Mouse (Mus musculus) limb, embryonic 10.5 days (tissue): ENCODE measurements at regions not wholly inside any gene's neighbourhood (a gene's known extent, or its start where the extent isn't known, plus 50 kb on each side); places are given as distances from the start of the nearest gene placed in this dataset.

Source experiments
- DNase-seq: peaks from one replicate; pipeline ENCODE4 v3.0.0-alpha.2; 2017; ENCODE audit warnings: low spot score
- H3K27ac ChIP-seq: fragments of 300-500 bp; sonication (generic); 2 replicates; pipeline ENCODE4 v1.5.1; 2016; ENCODE audit warnings: mild to moderate bottlenecking
- H3K27me3 ChIP-seq: fragments of 300-500 bp; sonication (generic); 2 replicates; pipeline ENCODE4 v1.6.1; 2016; ENCODE audit warnings: low read depth, mild to moderate bottlenecking; ENCODE audit not compliant: poor library complexity, severe bottlenecking
- H3K36me3 ChIP-seq: fragments of 300-500 bp; sonication (generic); 2 replicates; pipeline ENCODE4 v1.6.1; 2016; ENCODE audit warnings: mild to moderate bottlenecking, moderate library complexity
- H3K4me1 ChIP-seq: fragments of 300-500 bp; sonication (generic); 2 replicates; pipeline ENCODE4 v1.6.1; 2016
- H3K4me3 ChIP-seq: fragments of 300-500 bp; sonication (generic); 2 replicates; pipeline ENCODE4 v1.5.1; 2016; ENCODE audit warnings: mild to moderate bottlenecking, moderate library complexity
- H3K9me3 ChIP-seq: fragments of 300-500 bp; sonication (generic); replicated peaks from 2 replicates; pipeline ENCODE4 v1.6.1; 2016; ENCODE audit warnings: mild to moderate bottlenecking
- WGBS: fragments of 180-500 bp; shearing (Covaris S2); methylation state at CpG from one replicate; pipeline ENCODE4 v1.1.7; 2016; 5-methylcytosine and 5-hydroxymethylcytosine counted together

DNA sequence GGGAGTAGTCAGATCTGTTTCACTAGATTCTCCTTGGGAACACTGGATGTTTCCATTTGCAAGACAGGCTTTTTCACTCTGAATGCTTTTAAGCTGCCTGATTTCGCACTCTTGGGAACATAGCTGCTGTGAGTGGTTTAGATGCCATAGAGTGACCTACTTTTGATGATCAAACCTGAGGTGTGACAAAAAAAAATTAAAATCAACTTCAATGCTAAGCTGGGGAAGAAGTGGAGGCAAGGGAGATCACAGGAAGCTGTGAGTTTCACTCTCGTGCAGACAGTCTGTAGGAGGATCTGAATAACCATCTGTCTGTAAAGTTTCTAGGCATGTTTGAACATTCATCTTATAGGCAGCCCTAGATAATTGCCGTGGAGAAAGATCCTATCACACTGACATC, 505.7 kb downstream of the Ptprc start:
- Histone ChIP-seq H3K27ac (no peak overlapping the region), H3K4me3 (no peak overlapping the region), H3K9me3 (no peaks in the 10 kb centered on the region), H3K36me3 (no peaks in the 10 kb centered on the region), H3K4me1 (0 out of 2 replicates have a peak, but pooled peaks cover 3% of the 10 kb centered on the region), H3K27me3 (no peaks in the 10 kb centered on the region)
- DNase-seq, result no peak
- WGBS, result 87% methylated on average over 3 of the region's 3 CpGs

DNA sequence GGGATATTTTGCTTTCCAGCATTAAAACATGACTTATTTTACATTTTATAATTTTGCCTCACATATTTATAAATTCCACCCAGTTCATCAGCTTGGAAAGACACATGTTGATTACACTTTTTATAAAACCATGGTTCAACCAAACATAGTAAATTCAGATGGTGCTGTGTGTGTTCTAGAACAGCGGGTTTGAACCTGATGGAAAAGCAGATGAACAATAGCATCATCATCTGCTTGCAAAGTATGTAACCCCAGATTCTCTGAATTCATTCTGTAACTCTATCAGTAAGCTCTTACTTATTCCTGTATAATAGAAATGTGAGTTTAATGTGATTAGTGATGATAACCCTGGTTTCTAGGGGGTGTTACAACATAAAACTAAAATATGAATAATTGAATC, 517.4 kb downstream of the Ptprc start:
- Histone ChIP-seq H3K36me3 (no peaks in the 10 kb centered on the region), H3K27ac (no peak overlapping the region), H3K27me3 (no peaks in the 10 kb centered on the region), H3K4me1 (peaks cover 12% of the 10 kb centered on the region), H3K4me3 (no peak overlapping the region), H3K9me3 (no peaks in the 10 kb centered on the region)
- WGBS, result 93% methylated on average over 1 of the region's 1 CpGs
- DNase-seq, result no peak

GRCm38 (mm10) chr1:137656900-137657458, 518.5 kb downstream of the Ptprc start:
- no peak overlapping the region for H3K4me3 ChIP-seq
- H3K4me1 ChIP-seq, result peaks cover 14% of the 10 kb centered on the region
- no peaks in the 10 kb centered on the region for H3K9me3 ChIP-seq
- H3K36me3 ChIP-seq, result no peaks in the 10 kb centered on the region
- H3K27me3 ChIP-seq, result no peaks in the 10 kb centered on the region
- DNase-seq, result no peak
- WGBS, result 82% methylated on average over 6 of the region's 6 CpGs
- H3K27ac ChIP-seq, result no peak overlapping the region

- Histone ChIP-seq H3K4me3 (no peak overlapping the region), H3K27ac (peak overlapping the region; percentile 71; the same call in 1 of the 2 replicates), H3K36me3 (no peaks in the 10 kb centered on the region), H3K27me3 (no peaks in the 10 kb centered on the region), H3K4me1 (peaks cover 31% of the 10 kb centered on the region), H3K9me3 (no peaks in the 10 kb centered on the region)
- WGBS, result 76% methylated on average over 4 of the region's 4 CpGs
- no peak for DNase-seq
These were observed 521.3 kb downstream of the Ptprc start for GRCm38 (mm10) chr1:137654171-137654570.

DNA sequence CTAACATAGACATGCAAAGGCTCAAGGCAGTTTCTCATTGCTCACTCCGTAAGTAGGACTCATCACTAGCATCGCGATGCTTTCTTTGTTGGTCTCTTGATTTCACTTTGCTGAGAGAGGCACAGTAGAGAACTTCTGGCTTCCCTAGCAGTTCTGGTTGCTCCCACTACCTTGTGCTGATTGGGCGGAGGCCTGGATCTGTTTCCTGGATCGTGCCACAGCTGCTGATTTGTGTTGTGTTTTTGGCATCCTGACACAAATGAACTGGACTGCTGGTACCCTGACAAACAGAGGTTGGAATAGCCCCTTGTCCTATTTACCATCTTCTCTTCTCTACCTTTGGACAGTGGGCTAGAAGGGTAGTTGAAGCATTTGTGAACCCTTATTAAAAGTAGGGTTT, 522.0 kb downstream of the Ptprc start:
- no peaks in the 10 kb centered on the region for H3K36me3 ChIP-seq
- no peaks in the 10 kb centered on the region for H3K9me3 ChIP-seq
- peak overlapping the region; percentile 72; the same call in 1 of the 2 replicates for H3K27ac ChIP-seq
- peaks cover 31% of the 10 kb centered on the region for H3K4me1 ChIP-seq
- H3K4me3 ChIP-seq, result no peak overlapping the region
- H3K27me3 ChIP-seq, result no peaks in the 10 kb centered on the region
- DNase-seq, result no peak
- 80% methylated on average over 5 of the region's 5 CpGs for WGBS

DNA sequence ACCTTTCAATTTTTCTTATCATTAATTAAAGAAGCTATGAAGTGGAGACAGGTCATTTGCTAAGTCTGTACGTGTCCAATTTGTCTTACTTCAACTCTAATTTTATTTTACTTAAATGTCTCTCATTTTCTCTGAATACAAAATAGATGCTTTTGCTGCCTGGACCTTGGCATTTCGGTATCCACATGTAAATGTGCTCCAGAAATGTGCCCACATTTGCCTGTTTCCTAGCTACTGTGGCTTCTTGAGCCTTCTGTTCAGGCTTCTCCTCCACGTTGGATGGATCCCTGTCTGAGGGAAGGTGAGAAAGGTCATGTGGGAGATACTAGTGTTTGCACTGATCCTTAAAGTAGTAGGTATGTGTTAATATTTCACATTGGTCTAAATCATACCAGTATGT, 524.9 kb downstream of the Ptprc start:
- Histone ChIP-seq H3K4me1 (peaks cover 31% of the 10 kb centered on the region), H3K27me3 (no peaks in the 10 kb centered on the region), H3K36me3 (no peaks in the 10 kb centered on the region), H3K9me3 (no peaks in the 10 kb centered on the region), H3K4me3 (no peak overlapping the region), H3K27ac (peak overlapping the region; percentile 76)
- no peak for DNase-seq
- WGBS, result 63% methylated on average over 3 of the region's 3 CpGs

DNA sequence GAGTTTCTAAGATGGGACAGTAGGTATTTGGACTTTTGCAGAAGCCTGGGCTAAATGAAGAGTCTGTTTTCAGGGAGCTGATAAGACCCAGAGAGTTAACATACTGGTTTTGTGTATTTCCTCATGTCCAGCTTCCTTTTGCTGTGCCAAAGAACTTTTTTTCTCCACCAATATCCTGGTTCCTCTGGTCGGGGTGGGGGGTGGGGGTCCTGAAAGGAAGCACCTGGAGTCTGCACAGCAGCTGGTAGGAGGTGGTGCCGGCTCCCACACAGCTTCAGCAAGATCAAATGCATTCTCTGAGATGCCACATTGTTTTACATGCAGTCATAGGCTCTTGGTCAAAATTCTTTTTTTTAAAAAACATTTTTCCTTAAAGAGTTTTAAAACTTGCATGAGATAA, 525.4 kb downstream of the Ptprc start:
- Histone ChIP-seq H3K27ac (peak overlapping the region; percentile 76; the same call in 1 of the 2 replicates), H3K36me3 (no peaks in the 10 kb centered on the region), H3K27me3 (no peaks in the 10 kb centered on the region), H3K9me3 (no peaks in the 10 kb centered on the region), H3K4me1 (peaks cover 32% of the 10 kb centered on the region), H3K4me3 (no peak overlapping the region)
- peak; percentile 62 for DNase-seq
- 10% methylated on average over 2 of the region's 2 CpGs for WGBS

- no peak for DNase-seq
- WGBS, result 89% methylated on average over 1 of the region's 1 CpGs
- Histone ChIP-seq H3K27ac (peak overlapping the region; percentile 76; the same call in 1 of the 2 replicates), H3K27me3 (no peaks in the 10 kb centered on the region), H3K9me3 (no peaks in the 10 kb centered on the region), H3K4me1 (peaks cover 35% of the 10 kb centered on the region), H3K36me3 (no peaks in the 10 kb centered on the region), H3K4me3 (no peak overlapping the region)
These were observed 526.7 kb downstream of the Ptprc start for GRCm38 (mm10) chr1:137648832-137649231.

DNA sequence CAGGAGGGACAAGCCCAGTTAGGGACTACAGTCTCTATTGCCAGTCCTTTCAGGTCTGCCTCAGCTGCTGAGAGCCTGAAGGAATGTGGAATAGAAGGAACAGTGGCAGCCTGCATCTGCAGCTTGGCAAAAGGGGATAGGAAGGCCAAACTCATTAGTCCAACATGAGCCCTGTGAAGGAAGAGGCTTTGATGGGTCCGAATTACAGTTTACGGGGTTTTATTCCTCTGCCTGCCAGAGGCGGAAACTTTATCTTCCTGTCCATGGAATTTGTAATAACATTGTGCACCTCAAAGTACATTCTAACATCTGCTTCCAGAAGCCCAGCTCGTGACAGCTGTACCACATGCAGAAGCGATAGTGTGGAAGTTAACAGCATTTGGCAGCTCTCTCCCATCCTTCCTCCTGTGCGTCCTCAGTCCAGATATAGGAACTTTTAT, 530.9 kb downstream of the Ptprc start:
- no peak overlapping the region for H3K27ac ChIP-seq
- H3K4me1 ChIP-seq, result peaks cover 18% of the 10 kb centered on the region
- no peak for DNase-seq
- no peaks in the 10 kb centered on the region for H3K36me3 ChIP-seq
- no peak overlapping the region for H3K4me3 ChIP-seq
- WGBS, result 71% methylated on average over 6 of the region's 6 CpGs
- H3K27me3 ChIP-seq, result no peaks in the 10 kb centered on the region
- H3K9me3 ChIP-seq, result no peaks in the 10 kb centered on the region

GRCm38 (mm10) chr1:137643508-137643907, 532.0 kb downstream of the Ptprc start:
- Histone ChIP-seq H3K27me3 (no peaks in the 10 kb centered on the region), H3K4me1 (peaks cover 15% of the 10 kb centered on the region), H3K4me3 (no peak overlapping the region), H3K27ac (no peak overlapping the region), H3K36me3 (no peaks in the 10 kb centered on the region), H3K9me3 (no peaks in the 10 kb centered on the region)
- DNase-seq, result no peak
- 92% methylated on average over 1 of the region's 1 CpGs for WGBS

DNA sequence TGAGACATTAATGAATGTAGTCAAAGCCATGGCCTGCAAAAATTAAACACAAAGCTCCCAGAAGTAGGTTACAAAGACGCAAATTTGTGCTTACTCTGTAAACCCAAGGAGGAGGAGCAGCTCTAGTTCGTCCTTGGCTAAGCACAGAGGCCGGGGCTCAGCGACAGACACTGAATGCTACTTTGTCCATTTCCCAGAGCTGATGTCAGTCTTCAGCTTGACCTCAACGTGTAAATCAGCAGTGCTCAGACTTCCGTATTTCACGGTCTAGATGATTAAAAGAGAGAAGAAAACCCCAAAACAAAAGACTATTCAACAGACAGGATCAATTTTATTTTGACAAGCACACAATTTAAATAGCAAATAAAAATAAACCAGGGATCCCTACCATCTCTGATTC, 534.7 kb downstream of the Ptprc start:
- Histone ChIP-seq H3K4me1 (peaks cover 26% of the 10 kb centered on the region), H3K9me3 (no peaks in the 10 kb centered on the region), H3K4me3 (no peak overlapping the region), H3K27me3 (no peaks in the 10 kb centered on the region), H3K36me3 (no peaks in the 10 kb centered on the region), H3K27ac (no peak overlapping the region)
- no peak for DNase-seq
- 56% methylated on average over 7 of the region's 7 CpGs for WGBS

DNA sequence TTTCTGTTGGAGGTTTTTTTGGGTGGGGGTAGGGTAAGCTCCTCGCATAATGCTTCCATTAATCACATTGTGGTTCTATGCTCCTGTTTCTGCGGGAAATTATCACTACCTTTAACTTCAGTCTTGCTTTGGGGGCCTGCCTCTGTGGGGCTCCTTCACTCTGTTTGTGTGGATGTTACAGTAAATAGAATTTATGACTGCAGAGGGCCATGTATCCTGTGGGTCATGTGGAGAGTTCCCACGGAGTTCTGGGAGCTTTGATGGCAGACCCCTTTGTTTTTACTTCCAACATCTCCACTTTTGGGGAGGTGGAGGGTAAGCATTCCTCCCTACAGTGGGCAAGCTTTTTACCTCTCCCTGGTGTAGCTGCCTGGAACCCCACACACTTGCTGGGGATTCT, 538.6 kb downstream of the Ptprc start:
- no peaks in the 10 kb centered on the region for H3K27me3 ChIP-seq
- H3K27ac ChIP-seq, result peak overlapping the region; percentile 59; the same call in 1 of the 2 replicates
- no peak overlapping the region for H3K4me3 ChIP-seq
- H3K4me1 ChIP-seq, result peaks cover 17% of the 10 kb centered on the region
- no peak for DNase-seq
- no peaks in the 10 kb centered on the region for H3K9me3 ChIP-seq
- H3K36me3 ChIP-seq, result no peaks in the 10 kb centered on the region
- 42% methylated on average over 3 of the region's 3 CpGs for WGBS

DNA sequence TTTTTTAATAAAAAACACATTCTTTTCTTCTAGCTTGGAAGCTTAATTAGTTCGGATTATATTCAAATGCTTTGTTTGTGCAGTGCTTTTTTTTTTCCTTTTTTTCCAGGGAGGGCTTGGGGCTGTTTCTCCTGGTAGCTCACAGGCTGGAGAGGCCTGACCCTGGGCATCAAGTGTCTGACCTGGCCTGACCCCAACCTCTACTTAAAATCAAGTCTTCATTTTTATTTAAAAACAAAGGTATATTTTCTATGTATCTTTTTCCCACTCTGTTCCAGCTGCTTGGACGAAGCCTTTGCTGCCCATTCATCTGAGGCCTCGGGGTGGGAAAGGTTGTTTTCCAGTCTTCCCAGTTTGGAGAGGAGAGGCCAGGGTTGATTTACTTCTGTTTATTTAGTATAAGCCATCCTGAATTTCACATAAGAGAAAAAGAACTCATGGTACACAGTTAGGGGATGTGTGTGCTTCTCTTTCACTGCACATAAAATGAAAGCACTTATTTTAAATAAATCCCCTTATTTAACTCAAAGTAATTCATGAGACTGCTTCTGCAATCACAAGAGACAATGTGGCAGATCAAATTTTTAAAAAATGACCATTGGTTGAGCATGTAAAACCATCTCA, 539.1 kb downstream of the Ptprc start:
- peak overlapping the region; percentile 59 for H3K27ac ChIP-seq
- DNase-seq, result no peak
- H3K27me3 ChIP-seq, result no peaks in the 10 kb centered on the region
- H3K36me3 ChIP-seq, result no peaks in the 10 kb centered on the region
- WGBS, result 47% methylated on average over 3 of the region's 3 CpGs
- H3K4me3 ChIP-seq, result no peak overlapping the region
- H3K9me3 ChIP-seq, result no peaks in the 10 kb centered on the region
- H3K4me1 ChIP-seq, result peaks cover 17% of the 10 kb centered on the region
